Mouse (Mus musculus) lung, postnatal 0 days (tissue): ENCODE measurements around the gene Pde4d. TPM values are rescaled to one million over a fixed set of nuclear protein-coding genes. Genes with fewer than 3 reads are reported as not detected.

Experiments
- ATAC-seq: fragments of 200-750 bp; cut with Nextera tagmentation; 2 replicates; pipeline ENCODE4 v1.8.0; 2017; ENCODE audit warnings: moderate library complexity
- DNase-seq: peaks from one replicate; pipeline ENCODE4 v3.0.0-alpha.2; 2016; ENCODE audit warnings: low spot score
- H3K27ac ChIP-seq: fragments of 300-500 bp; sonication (generic); 2 replicates; pipeline ENCODE4 v1.5.1; 2014; ENCODE audit warnings: antibody characterized with exemption, mild to moderate bottlenecking, low read length, mixed read lengths
- H3K27me3 ChIP-seq: fragments of 300-500 bp; sonication (generic); replicated peaks from 2 replicates; pipeline ENCODE4 v1.6.1; 2014; ENCODE audit warnings: low read length, mixed read lengths; ENCODE audit not compliant: insufficient read depth
- H3K36me3 ChIP-seq: fragments of 300-500 bp; sonication (generic); 2 replicates; pipeline ENCODE4 v1.6.1; 2014; ENCODE audit warnings: low read length, mixed read lengths; ENCODE audit not compliant: insufficient read depth
- H3K4me1 ChIP-seq: fragments of 300-500 bp; sonication (generic); 2 replicates; pipeline ENCODE4 v1.6.1; 2014; ENCODE audit warnings: antibody characterized with exemption, low read depth, low read length, mixed read lengths; ENCODE audit not compliant: insufficient read depth
- H3K4me2 ChIP-seq: fragments of 300-500 bp; sonication (generic); replicated peaks from 2 replicates; pipeline ENCODE4 v1.6.1; 2014; ENCODE audit warnings: low read depth, mild to moderate bottlenecking, low read length, moderate library complexity, mixed read lengths
- H3K4me3 ChIP-seq: fragments of 300-500 bp; sonication (generic); 2 replicates; pipeline ENCODE4 v1.5.1; 2014; ENCODE audit warnings: low read depth, low read length
- H3K9ac ChIP-seq: fragments of 300-500 bp; sonication (generic); replicated peaks from 2 replicates; pipeline ENCODE4 v1.6.1; 2014; ENCODE audit warnings: low read depth, mild to moderate bottlenecking
- H3K9me3 ChIP-seq: fragments of 300-500 bp; sonication (generic); 2 replicates; pipeline ENCODE4 v1.6.1; 2016; ENCODE audit warnings: low read length, mixed read lengths
- CTCF ChIP-seq: IDR thresholded peaks from 2 replicates; pipeline ENCODE4 v1.5.1; 2016; ENCODE audit warnings: antibody characterized with exemption, mild to moderate bottlenecking
- EP300 ChIP-seq: IDR thresholded peaks from 2 replicates; pipeline ENCODE4 v1.6.1; 2016; ENCODE audit warnings: antibody characterized with exemption, mild to moderate bottlenecking, control low read depth
- WGBS: fragments of 180-500 bp; shearing (Covaris S2); extraction: QIAGEN DNeasy Blood & Tissue Kit; methylation state at CpG from one replicate; pipeline ENCODE4 v1.1.7; 2014; 5-methylcytosine and 5-hydroxymethylcytosine counted together
- polyA plus RNA-seq: library from polyadenylated mRNA; unstranded; fragments of >200 nt; fragmentation: Nextera tagmentation; extraction: Ambion mirVana; gene quantifications from 2 replicates; pipeline ENCODE4 v1.2.1, GENCODE M21; 2015

Gene Pde4d
- polyA plus RNA-seq, 1 experiment from 2014 or later = 19.7 TPM

DNA sequence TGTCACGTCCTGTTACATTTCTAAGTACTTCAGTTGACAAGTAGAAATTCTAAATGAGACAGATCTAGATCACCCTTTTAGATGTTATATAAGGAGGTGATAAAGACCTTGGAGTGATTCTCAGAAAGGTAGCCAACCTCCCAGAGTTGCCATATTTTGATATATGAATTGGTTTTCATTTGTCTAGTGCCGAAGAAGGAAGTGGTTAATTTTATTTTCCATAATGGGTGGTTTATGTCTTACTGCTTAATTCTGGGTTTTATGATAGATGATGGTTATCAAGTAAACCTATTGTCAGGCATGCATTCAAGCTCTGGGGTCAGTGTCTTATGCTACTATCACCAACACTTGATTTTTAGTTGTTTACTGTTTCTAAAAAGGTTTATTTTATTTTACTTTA lies 1.4 kb downstream of the Pde4d start:
- Histone ChIP-seq H3K36me3 (no peaks in the 10 kb centered on the region), H3K9ac (no peak overlapping the region), H3K9me3 (no peaks in the 10 kb centered on the region), H3K4me3 (no peak overlapping the region), H3K4me1 (peaks cover 3% of the 10 kb centered on the region; the same call in 1 of the 2 replicates), H3K4me2 (no peak overlapping the region), H3K27ac (no peak overlapping the region), H3K27me3 (no peaks in the 10 kb centered on the region)
- ATAC-seq = no peak
- no peak for DNase-seq
- WGBS = 73% methylated on average over 2 of the region's 2 CpGs
- TF ChIP-seq CTCF (no peak), EP300 (no peak)

DNA sequence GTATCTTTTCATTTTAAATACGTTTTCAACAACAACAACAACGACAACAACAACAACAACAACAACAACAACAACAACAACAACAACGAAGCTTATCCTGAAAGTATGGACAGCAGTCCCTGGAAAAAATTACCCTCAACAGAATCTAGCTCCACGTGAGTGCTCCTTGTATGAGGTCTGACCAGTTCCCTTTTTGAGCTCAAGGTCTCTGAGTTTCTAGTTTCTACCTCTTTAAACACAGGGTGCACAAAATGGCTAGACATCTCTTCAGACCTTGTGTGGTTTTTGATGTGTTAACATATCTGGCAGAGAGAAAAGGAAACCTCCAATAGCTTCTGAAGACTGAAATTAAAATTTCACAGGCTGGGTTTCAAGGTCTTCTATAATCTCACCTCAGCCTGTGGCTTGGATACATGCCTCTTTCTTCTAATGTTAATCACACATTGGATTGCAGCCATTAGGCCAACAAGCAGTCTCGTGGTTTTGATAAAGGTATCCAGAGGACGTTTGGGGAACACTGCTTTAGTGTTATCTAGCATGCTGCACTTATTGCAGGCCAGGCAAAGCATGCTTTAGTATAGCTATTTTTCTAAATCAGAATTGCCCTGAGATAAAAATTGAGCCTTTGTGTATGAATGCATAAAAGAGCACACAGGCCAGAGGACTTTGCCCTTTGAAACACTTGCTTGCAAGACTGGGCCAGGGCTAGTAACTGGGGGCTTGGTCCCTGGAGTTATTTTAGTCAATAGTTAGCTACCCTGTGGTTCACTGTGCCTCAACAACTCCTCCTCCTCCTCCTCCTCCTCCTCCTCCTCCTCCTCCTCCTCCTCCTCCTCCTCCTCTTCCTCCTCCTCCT lies 3.5 kb downstream of the Pde4d start:
- Histone ChIP-seq H3K4me1 (peaks cover 3% of the 10 kb centered on the region; the same call in 1 of the 2 replicates), H3K36me3 (no peaks in the 10 kb centered on the region), H3K4me3 (no peak overlapping the region), H3K9me3 (no peaks in the 10 kb centered on the region), H3K9ac (no peak overlapping the region), H3K4me2 (no peak overlapping the region), H3K27ac (no peak overlapping the region), H3K27me3 (no peaks in the 10 kb centered on the region)
- 59% methylated on average over 6 of the region's 6 CpGs for WGBS
- no peak for DNase-seq
- no peak for ATAC-seq
- TF ChIP-seq EP300 = no peak
- no peak for TF ChIP-seq CTCF

DNA sequence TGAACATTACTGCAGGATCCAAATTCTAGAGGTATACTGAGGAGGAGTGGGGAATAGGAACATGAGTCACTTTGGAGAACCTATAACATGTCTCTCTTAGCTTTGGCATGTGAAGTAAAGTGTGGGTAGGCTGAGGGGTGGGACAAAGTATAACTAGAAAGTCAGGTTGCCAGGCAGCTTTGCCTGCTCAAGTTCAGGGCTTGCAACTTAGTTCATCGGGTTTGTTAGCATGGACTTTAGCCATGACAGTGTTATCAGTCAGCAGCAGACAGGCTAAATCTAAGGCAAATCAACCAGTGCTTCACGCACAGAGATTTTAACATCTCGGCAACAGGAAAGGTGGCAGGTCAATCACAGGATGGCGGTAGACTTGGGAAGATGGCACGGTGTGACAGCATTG lies 12.8 kb downstream of the Pde4d start:
- no peak overlapping the region for H3K4me2 ChIP-seq
- no peaks in the 10 kb centered on the region for H3K4me1 ChIP-seq
- no peak overlapping the region for H3K4me3 ChIP-seq
- no peaks in the 10 kb centered on the region for H3K9me3 ChIP-seq
- ATAC-seq (no peak), DNase-seq (no peak)
- WGBS = 90% methylated on average over 5 of the region's 5 CpGs
- TF ChIP-seq EP300 = no peak
- no peak for TF ChIP-seq CTCF
- H3K36me3 ChIP-seq = no peaks in the 10 kb centered on the region
- no peaks in the 10 kb centered on the region for H3K27me3 ChIP-seq
- H3K27ac ChIP-seq = no peak overlapping the region
- no peak overlapping the region for H3K9ac ChIP-seq

DNA sequence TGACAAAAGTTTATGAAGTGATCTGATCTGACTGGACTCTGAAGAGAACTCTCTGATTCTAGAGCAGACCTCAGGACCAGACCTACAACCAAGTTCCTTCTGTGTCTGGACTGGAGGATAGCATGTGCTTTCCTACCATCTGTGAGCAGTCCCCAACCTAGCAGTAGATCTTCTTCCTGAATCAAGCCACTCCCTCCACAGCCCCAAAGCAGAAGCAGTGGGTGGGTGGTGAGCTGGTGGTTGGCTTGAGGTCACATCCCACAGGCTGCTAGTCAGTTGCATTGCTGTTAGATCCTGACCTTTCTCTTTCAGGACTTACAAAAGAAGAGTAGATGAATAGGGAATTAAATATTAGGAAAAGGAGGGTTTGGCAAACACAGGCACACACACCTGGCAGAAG lies 16.0 kb downstream of the Pde4d start:
- Histone ChIP-seq H3K4me1 (no peaks in the 10 kb centered on the region), H3K4me2 (no peak overlapping the region), H3K27me3 (no peaks in the 10 kb centered on the region), H3K4me3 (no peak overlapping the region), H3K9me3 (no peaks in the 10 kb centered on the region), H3K36me3 (no peaks in the 10 kb centered on the region), H3K27ac (no peak overlapping the region), H3K9ac (no peak overlapping the region)
- no peak for TF ChIP-seq CTCF
- no peak for TF ChIP-seq EP300
- DNase-seq (no peak), ATAC-seq (no peak)

DNA sequence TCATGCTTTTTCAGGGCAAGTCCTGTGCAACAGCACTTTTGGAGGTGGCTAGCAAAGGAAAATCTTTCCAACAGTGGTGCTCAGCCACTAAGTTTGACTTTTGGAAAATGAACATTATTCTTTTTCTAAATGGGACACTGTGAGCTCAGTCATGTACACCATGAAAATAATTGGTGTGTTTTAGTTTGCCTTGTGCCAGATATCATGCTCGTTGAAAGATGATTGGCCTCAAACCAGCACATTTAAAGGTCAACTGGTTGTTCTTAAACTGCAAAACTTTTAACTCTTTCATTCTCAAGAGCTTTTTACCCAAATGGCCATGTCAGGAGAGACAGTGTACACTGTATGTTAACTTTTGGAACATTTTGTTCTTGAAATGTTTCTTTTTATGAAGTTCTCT lies 17.3 kb downstream of the Pde4d start:
- Histone ChIP-seq H3K4me2 (no peak overlapping the region), H3K36me3 (no peaks in the 10 kb centered on the region), H3K9ac (no peak overlapping the region), H3K27ac (no peak overlapping the region), H3K9me3 (no peaks in the 10 kb centered on the region), H3K27me3 (no peaks in the 10 kb centered on the region), H3K4me1 (no peaks in the 10 kb centered on the region), H3K4me3 (no peak overlapping the region)
- no peak for ATAC-seq
- DNase-seq = peak; percentile 7
- 21% methylated on average over 1 of the region's 1 CpGs for WGBS
- TF ChIP-seq CTCF = no peak
- no peak for TF ChIP-seq EP300

DNA sequence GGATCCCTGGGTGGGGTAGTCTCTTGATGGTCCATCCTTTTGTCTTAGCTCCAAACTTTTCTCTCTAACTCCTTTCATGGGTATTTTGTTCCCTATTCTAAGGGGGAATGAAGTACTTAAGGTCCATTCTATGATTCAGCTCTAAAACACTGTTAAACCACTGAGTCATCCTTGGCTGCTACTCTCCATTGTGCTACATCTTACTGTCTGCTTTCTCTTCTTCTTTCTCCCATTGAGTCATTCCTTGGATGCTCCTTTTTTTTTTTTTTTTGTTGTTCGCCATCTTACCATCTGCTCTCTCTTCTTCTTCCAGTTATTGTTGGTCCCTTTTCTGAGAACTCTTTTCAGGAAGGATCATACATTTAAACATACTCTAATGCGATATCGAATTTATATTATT lies 30.7 kb downstream of the Pde4d start:
- Histone ChIP-seq H3K36me3 (no peaks in the 10 kb centered on the region), H3K4me3 (no peak overlapping the region), H3K4me1 (no peaks in the 10 kb centered on the region), H3K4me2 (no peak overlapping the region), H3K27ac (no peak overlapping the region), H3K27me3 (no peaks in the 10 kb centered on the region), H3K9ac (no peak overlapping the region), H3K9me3 (no peaks in the 10 kb centered on the region)
- 94% methylated on average over 3 of the region's 3 CpGs for WGBS
- DNase-seq (no peak), ATAC-seq (no peak)
- TF ChIP-seq EP300 (no peak), CTCF (no peak)
